Mouse (Mus musculus): ENCODE results near the gene 1700025G04Rik. TPM values are rescaled to one million over a fixed set of nuclear protein-coding genes. Genes with fewer than 3 reads are reported as not detected.
A peak's percentile ranks its signal among the peaks of the same experiment; 100 is the strongest.

Gene 1700025G04Rik
- polyA plus RNA-seq, 1 experiment, result 2.2 TPM

- H3K27me3 ChIP-seq (replicated peaks; ENCODE audit: control insufficient read depth, insufficient read depth, low read length), result no peaks in the 10 kb centered on the region
- no peak for DNase-seq
- no peaks in the 10 kb centered on the region for H3K4me1 ChIP-seq (ENCODE audit: control insufficient read depth, insufficient read depth, low read length)
- H3K4me3 ChIP-seq (ENCODE audit: insufficient read depth, low read depth, low read length), result no peak overlapping the region
- H3K36me3 ChIP-seq (ENCODE audit: control insufficient read depth, insufficient read depth, low read length), result no peaks in the 10 kb centered on the region
- TF ChIP-seq POLR2A (IDR thresholded peaks at IDR 0.05; ENCODE audit: low read depth, low read length) (no peak), CTCF (conservative IDR thresholded peaks at IDR 0.05; ENCODE audit: insufficient read depth, insufficient read length, low read depth, low read length) (no peak)
- H3K27ac ChIP-seq (ENCODE audit: insufficient read depth, low read depth, low read length), result no peak overlapping the region
- 89% methylated on average over 5 of the region's 5 CpGs for WGBS
Measured at GRCm38 (mm10) chr1:152085561-152085960, 4.4 kb downstream of the 1700025G04Rik start.

GRCm38 (mm10) chr1:152084638-152085345 is 5.1 kb downstream of the 1700025G04Rik start:
- Histone ChIP-seq H3K27me3 (replicated peaks; ENCODE audit: control insufficient read depth, insufficient read depth, low read length) (no peaks in the 10 kb centered on the region), H3K27ac (ENCODE audit: insufficient read depth, low read depth, low read length) (no peak overlapping the region), H3K4me1 (ENCODE audit: control insufficient read depth, insufficient read depth, low read length) (no peaks in the 10 kb centered on the region), H3K36me3 (ENCODE audit: control insufficient read depth, insufficient read depth, low read length) (no peaks in the 10 kb centered on the region), H3K4me3 (ENCODE audit: insufficient read depth, low read depth, low read length) (peak overlapping the region; percentile 49)
- WGBS, result 10% methylated on average over 15 of the region's 15 CpGs
- no peak for TF ChIP-seq CTCF (conservative IDR thresholded peaks at IDR 0.05; ENCODE audit: insufficient read depth, insufficient read length, low read depth, low read length)
- TF ChIP-seq POLR2A (IDR thresholded peaks at IDR 0.05; ENCODE audit: low read depth, low read length), result no peak
- DNase-seq, result peak; percentile 57

GRCm38 (mm10) chr1:152081954-152082711 is 7.8 kb downstream of the 1700025G04Rik start:
- TF ChIP-seq CTCF (conservative IDR thresholded peaks at IDR 0.05; ENCODE audit: insufficient read depth, insufficient read length, low read depth, low read length) (no peak), POLR2A (IDR thresholded peaks at IDR 0.05; ENCODE audit: low read depth, low read length) (no peak)
- WGBS, result 85% methylated on average over 8 of the region's 8 CpGs
- no peak for DNase-seq
- Histone ChIP-seq H3K4me1 (ENCODE audit: control insufficient read depth, insufficient read depth, low read length) (no peaks in the 10 kb centered on the region), H3K36me3 (ENCODE audit: control insufficient read depth, insufficient read depth, low read length) (no peaks in the 10 kb centered on the region), H3K27me3 (replicated peaks; ENCODE audit: control insufficient read depth, insufficient read depth, low read length) (no peaks in the 10 kb centered on the region), H3K27ac (ENCODE audit: insufficient read depth, low read depth, low read length) (no peak overlapping the region), H3K4me3 (ENCODE audit: insufficient read depth, low read depth, low read length) (no peak overlapping the region)

GRCm38 (mm10) chr1:152081121-152081520 is 8.8 kb downstream of the 1700025G04Rik start:
- Histone ChIP-seq H3K4me3 (ENCODE audit: insufficient read depth, low read depth, low read length) (no peak overlapping the region), H3K27ac (ENCODE audit: insufficient read depth, low read depth, low read length) (no peak overlapping the region), H3K27me3 (replicated peaks; ENCODE audit: control insufficient read depth, insufficient read depth, low read length) (no peaks in the 10 kb centered on the region), H3K36me3 (ENCODE audit: control insufficient read depth, insufficient read depth, low read length) (no peaks in the 10 kb centered on the region), H3K4me1 (ENCODE audit: control insufficient read depth, insufficient read depth, low read length) (no peaks in the 10 kb centered on the region)
- no peak for TF ChIP-seq CTCF (conservative IDR thresholded peaks at IDR 0.05; ENCODE audit: insufficient read depth, insufficient read length, low read depth, low read length)
- no peak for TF ChIP-seq POLR2A (IDR thresholded peaks at IDR 0.05; ENCODE audit: low read depth, low read length)
- 86% methylated on average over 7 of the region's 7 CpGs for WGBS
- no peak for DNase-seq

- Histone ChIP-seq H3K4me1 (ENCODE audit: control insufficient read depth, insufficient read depth, low read length) (no peaks in the 10 kb centered on the region), H3K27ac (ENCODE audit: insufficient read depth, low read depth, low read length) (no peak overlapping the region), H3K4me3 (ENCODE audit: insufficient read depth, low read depth, low read length) (no peak overlapping the region), H3K36me3 (ENCODE audit: control insufficient read depth, insufficient read depth, low read length) (no peaks in the 10 kb centered on the region), H3K27me3 (replicated peaks; ENCODE audit: control insufficient read depth, insufficient read depth, low read length) (no peaks in the 10 kb centered on the region)
- no peak for DNase-seq
- TF ChIP-seq POLR2A (IDR thresholded peaks at IDR 0.05; ENCODE audit: low read depth, low read length) (no peak), CTCF (conservative IDR thresholded peaks at IDR 0.05; ENCODE audit: insufficient read depth, insufficient read length, low read depth, low read length) (no peak)
- 67% methylated on average over 6 of the region's 6 CpGs for WGBS
Measured at GRCm38 (mm10) chr1:152080244-152080643, 9.7 kb downstream of the 1700025G04Rik start.

GRCm38 (mm10) chr1:152077171-152077715 is 12.7 kb downstream of the 1700025G04Rik start:
- H3K27me3 ChIP-seq (replicated peaks; ENCODE audit: control insufficient read depth, insufficient read depth, low read length), result no peaks in the 10 kb centered on the region
- H3K27ac ChIP-seq (ENCODE audit: insufficient read depth, low read depth, low read length), result no peak overlapping the region
- 76% methylated on average over 11 of the region's 11 CpGs for WGBS
- no peak overlapping the region for H3K4me3 ChIP-seq (ENCODE audit: insufficient read depth, low read depth, low read length)
- TF ChIP-seq CTCF (conservative IDR thresholded peaks at IDR 0.05; ENCODE audit: insufficient read depth, insufficient read length, low read depth, low read length) (no peak), POLR2A (IDR thresholded peaks at IDR 0.05; ENCODE audit: low read depth, low read length) (no peak)
- no peaks in the 10 kb centered on the region for H3K4me1 ChIP-seq (ENCODE audit: control insufficient read depth, insufficient read depth, low read length)
- no peaks in the 10 kb centered on the region for H3K36me3 ChIP-seq (ENCODE audit: control insufficient read depth, insufficient read depth, low read length)
- DNase-seq, result no peak
